Mouse (Mus musculus): ENCODE results near the gene Gm18336. TPM values are rescaled to one million over a fixed set of nuclear protein-coding genes. Genes with fewer than 3 reads are reported as not detected.
"Not testable (repeated sequence)": the region's sequence is repeated elsewhere in the genome, so short reads cannot be mapped to it uniquely, and the experiment has no call there.

Gene Gm18336
- total RNA-seq (2014; fragmentation: Nextera tagmentation), result not detected in 2 replicates
- total RNA-seq (2017), result not detected in 2 replicates
- not detected in 2 replicates for polyA plus RNA-seq (2012)

DNA sequence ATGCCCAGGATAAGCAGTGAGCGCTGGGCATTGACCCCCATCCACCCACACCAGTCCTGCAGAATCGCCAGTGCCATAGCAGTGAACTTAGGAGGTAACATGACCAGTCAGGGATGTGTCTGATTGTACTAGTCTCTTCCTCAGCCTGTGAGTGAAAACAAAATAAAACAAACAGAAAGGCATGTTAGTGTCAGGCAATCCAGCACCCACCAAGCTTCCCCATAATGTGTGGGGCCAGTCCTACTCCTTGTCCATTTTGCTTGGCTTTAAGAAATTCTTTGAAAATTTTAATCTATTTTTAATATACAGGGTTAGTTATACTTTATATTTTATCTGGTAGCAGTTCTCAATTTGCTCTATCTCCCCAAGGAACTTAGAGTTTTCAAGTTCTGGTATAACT is at the start of gene Gm18336:
Gm18336 (minus strand) TSS at position 101 of the 400 bp plus-strand sequence.
- not testable (repeated sequence) for H3K4me1 ChIP-seq (ENCODE audit: insufficient read depth, low read depth, low read length); H3K27me3 ChIP-seq (ENCODE audit: insufficient read depth, low read length); H3K9me3 ChIP-seq (replicated peaks); H3K36me3 ChIP-seq (replicated peaks); ATAC-seq (ENCODE audit: extremely low read depth, insufficient number of reproducible peaks, low FRiP score, poor library complexity, severe bottlenecking); H3K4me3 ChIP-seq (ENCODE audit: low read depth, low read length); DNase-seq (ENCODE audit: low spot score)

DNA sequence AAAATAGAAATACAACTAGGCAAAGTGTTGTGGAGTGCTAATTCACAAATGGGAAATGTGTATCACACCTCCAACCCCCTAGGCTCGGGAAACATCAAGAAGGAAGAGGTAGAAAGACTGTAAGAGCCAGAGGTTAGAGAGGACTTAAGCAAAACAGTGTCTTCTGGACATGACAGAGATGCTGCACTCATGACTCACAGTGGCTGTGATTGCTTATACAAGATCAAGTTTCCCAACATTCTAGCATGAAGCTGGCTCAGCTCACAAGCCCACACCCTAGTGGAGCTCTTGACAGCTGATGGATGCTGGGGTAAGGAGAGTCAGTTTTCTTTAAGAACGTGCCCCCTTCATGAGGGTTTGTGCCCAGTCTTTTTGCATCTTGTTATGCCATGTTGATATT is 42.9 kb upstream of the Gm18336 start:
- Histone ChIP-seq H3K4me3 (ENCODE audit: low read depth, low read length) (no peak overlapping the region), H3K27me3 (ENCODE audit: insufficient read depth, low read length) (no peaks in the 10 kb centered on the region), H3K4me1 (ENCODE audit: insufficient read depth, low read depth, low read length) (no peaks in the 10 kb centered on the region), H3K36me3 (replicated peaks) (peaks cover 46% of the 10 kb centered on the region), H3K9me3 (replicated peaks) (no peaks in the 10 kb centered on the region)
- no peak for DNase-seq (ENCODE audit: low spot score)
- ATAC-seq (ENCODE audit: extremely low read depth, insufficient number of reproducible peaks, low FRiP score, poor library complexity, severe bottlenecking), result no peak
- no peak for TF ChIP-seq CTCF (IDR thresholded peaks at IDR 0.05; ENCODE audit: low read depth, low read length)
- no peak for TF ChIP-seq TAL1 (conservative IDR thresholded peaks at IDR 0.05; ENCODE audit: low read depth, low read length)
- TF ChIP-seq GATA2 (IDR thresholded peaks at IDR 0.05; ENCODE audit: borderline replicate concordance, low read depth, low read length), result no peak
- TF ChIP-seq POLR2AphosphoS5 (IDR thresholded peaks at IDR 0.05; ENCODE audit: insufficient replicate concordance, low read depth, low read length), result no peak
- no peak for TF ChIP-seq GATA1 (IDR thresholded peaks at IDR 0.05; ENCODE audit: borderline replicate concordance, low read length)

DNA sequence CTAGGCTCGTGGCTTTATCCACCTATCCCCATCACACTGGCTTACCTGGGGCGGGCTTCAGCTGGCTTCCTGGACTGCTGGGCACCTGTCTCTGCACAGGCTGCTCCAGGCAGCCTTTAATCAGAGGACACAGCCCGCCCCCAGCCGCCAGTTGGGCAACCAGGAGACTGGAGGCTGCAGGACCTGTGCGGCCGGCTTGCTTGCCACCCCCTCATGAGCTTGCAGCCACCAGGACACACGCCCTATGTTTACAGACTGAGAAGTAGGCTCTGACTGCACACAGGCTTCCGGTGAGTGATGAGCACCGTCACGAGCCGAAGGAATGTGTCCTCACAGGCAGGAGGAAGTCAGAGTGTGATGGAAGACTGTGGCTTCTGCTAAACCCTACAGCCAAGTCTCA is 36.7 kb upstream of the Gm18336 start, which contains the start of gene Trex2:
Trex2 (minus strand) TSS at position 93 of the 400 bp plus-strand sequence.
- DNase-seq (ENCODE audit: low spot score), result no peak
- Histone ChIP-seq H3K27me3 (ENCODE audit: insufficient read depth, low read length) (no peaks in the 10 kb centered on the region; the same call in 1 of the 2 replicates), H3K4me1 (ENCODE audit: insufficient read depth, low read depth, low read length) (no peaks in the 10 kb centered on the region), H3K4me3 (ENCODE audit: low read depth, low read length) (no peak within 1 kb of the TSS), H3K9me3 (replicated peaks) (no peaks in the 10 kb centered on the region), H3K36me3 (replicated peaks) (peaks cover 35% of the 10 kb centered on the region)
- TF ChIP-seq POLR2AphosphoS5 (IDR thresholded peaks at IDR 0.05; ENCODE audit: insufficient replicate concordance, low read depth, low read length), result no peak
- no peak for TF ChIP-seq GATA2 (IDR thresholded peaks at IDR 0.05; ENCODE audit: borderline replicate concordance, low read depth, low read length)
- TF ChIP-seq TAL1 (conservative IDR thresholded peaks at IDR 0.05; ENCODE audit: low read depth, low read length), result no peak
- no peak for TF ChIP-seq CTCF (IDR thresholded peaks at IDR 0.05; ENCODE audit: low read depth, low read length)
- no peak for TF ChIP-seq GATA1 (IDR thresholded peaks at IDR 0.05; ENCODE audit: borderline replicate concordance, low read length)
- ATAC-seq (ENCODE audit: extremely low read depth, insufficient number of reproducible peaks, low FRiP score, poor library complexity, severe bottlenecking), result no peak

DNA sequence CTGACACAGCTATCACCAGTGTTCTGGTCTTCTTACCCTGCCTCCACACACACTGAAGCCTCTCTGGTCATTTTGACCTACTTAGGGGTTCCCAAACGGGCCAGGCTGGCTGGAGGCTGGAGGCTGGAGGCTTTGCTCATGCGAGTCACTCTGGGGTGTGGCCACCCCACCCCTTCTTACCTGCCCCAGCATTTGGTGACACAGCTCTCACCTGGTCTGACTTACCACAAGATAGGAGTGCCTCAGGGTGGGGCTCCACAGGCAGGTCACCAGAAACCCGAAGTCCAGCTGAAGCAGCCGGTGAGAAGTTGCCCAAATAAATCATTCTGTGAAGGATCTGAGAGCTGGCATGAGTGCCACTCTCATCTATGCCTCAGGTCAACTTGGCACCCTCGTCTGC is 34.3 kb upstream of the Gm18336 start:
- DNase-seq (ENCODE audit: low spot score), result no peak
- peaks cover 24% of the 10 kb centered on the region for H3K36me3 ChIP-seq (replicated peaks)
- H3K4me1 ChIP-seq (ENCODE audit: insufficient read depth, low read depth, low read length), result no peaks in the 10 kb centered on the region
- no peak for TF ChIP-seq GATA2 (IDR thresholded peaks at IDR 0.05; ENCODE audit: borderline replicate concordance, low read depth, low read length)
- TF ChIP-seq CTCF (IDR thresholded peaks at IDR 0.05; ENCODE audit: low read depth, low read length), result no peak
- no peak for TF ChIP-seq GATA1 (IDR thresholded peaks at IDR 0.05; ENCODE audit: borderline replicate concordance, low read length)
- no peak for TF ChIP-seq POLR2AphosphoS5 (IDR thresholded peaks at IDR 0.05; ENCODE audit: insufficient replicate concordance, low read depth, low read length)
- TF ChIP-seq TAL1 (conservative IDR thresholded peaks at IDR 0.05; ENCODE audit: low read depth, low read length), result no peak
- H3K27me3 ChIP-seq (ENCODE audit: insufficient read depth, low read length), result no peaks in the 10 kb centered on the region; the same call in 1 of the 2 replicates
- H3K9me3 ChIP-seq (replicated peaks), result no peaks in the 10 kb centered on the region
- ATAC-seq (ENCODE audit: extremely low read depth, insufficient number of reproducible peaks, low FRiP score, poor library complexity, severe bottlenecking), result no peak
- no peak overlapping the region for H3K4me3 ChIP-seq (ENCODE audit: low read depth, low read length)

DNA sequence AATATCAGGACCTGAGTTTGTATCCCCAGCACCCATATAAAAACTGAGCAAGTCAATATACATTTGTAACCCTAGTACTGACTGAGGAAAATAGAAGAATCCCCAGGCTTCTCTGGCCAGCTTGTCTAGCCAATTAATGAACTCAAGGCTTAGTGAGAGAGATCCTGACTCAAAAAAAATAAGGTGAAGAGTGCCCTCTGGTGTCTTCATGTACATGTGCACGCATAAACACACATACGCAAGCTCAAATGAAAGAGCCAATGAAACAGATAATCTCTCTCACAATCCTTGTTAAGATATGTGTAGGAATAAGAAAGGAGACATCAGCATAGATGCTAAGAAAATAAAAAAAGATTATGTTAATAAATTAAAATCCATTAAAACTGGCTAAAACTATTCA is 31.5 kb upstream of the Gm18336 start:
- Histone ChIP-seq H3K4me1 (ENCODE audit: insufficient read depth, low read depth, low read length) (no peaks in the 10 kb centered on the region), H3K36me3 (replicated peaks) (no peaks in the 10 kb centered on the region), H3K9me3 (replicated peaks) (no peaks in the 10 kb centered on the region), H3K4me3 (ENCODE audit: low read depth, low read length) (no peak overlapping the region), H3K27me3 (ENCODE audit: insufficient read depth, low read length) (no peaks in the 10 kb centered on the region; the same call in 1 of the 2 replicates)
- DNase-seq (ENCODE audit: low spot score) (no peak), ATAC-seq (ENCODE audit: extremely low read depth, insufficient number of reproducible peaks, low FRiP score, poor library complexity, severe bottlenecking) (no peak)
- TF ChIP-seq GATA2 (IDR thresholded peaks at IDR 0.05; ENCODE audit: borderline replicate concordance, low read depth, low read length) (no peak), GATA1 (IDR thresholded peaks at IDR 0.05; ENCODE audit: borderline replicate concordance, low read length) (no peak), TAL1 (conservative IDR thresholded peaks at IDR 0.05; ENCODE audit: low read depth, low read length) (no peak), CTCF (IDR thresholded peaks at IDR 0.05; ENCODE audit: low read depth, low read length) (no peak), POLR2AphosphoS5 (IDR thresholded peaks at IDR 0.05; ENCODE audit: insufficient replicate concordance, low read depth, low read length) (no peak)

DNA sequence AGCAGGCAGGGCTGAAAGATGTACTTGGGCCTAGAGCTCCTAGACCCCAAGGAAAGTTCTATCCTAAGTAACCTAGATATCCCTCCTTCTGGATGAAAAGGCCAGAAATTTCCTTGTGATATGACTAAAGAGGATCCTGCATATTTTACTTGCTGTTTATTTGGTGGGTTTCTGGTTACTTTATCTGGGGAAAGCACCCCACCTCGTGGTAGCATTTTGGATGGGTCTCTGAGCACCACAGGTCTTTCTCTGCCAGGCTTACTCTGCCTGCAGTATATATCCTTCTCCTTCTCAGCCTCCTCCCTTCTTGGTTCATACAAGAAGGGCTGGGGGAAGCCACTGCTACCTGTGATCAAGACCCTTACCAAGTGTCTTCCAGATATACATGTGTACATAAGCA is 14.2 kb upstream of the Gm18336 start:
- no peak for TF ChIP-seq POLR2AphosphoS5 (IDR thresholded peaks at IDR 0.05; ENCODE audit: insufficient replicate concordance, low read depth, low read length)
- ATAC-seq (ENCODE audit: extremely low read depth, insufficient number of reproducible peaks, low FRiP score, poor library complexity, severe bottlenecking) (no peak), DNase-seq (ENCODE audit: low spot score) (no peak)
- Histone ChIP-seq H3K27me3 (ENCODE audit: insufficient read depth, low read length) (peaks cover 5% of the 10 kb centered on the region; the same call in 1 of the 2 replicates), H3K4me3 (ENCODE audit: low read depth, low read length) (no peak overlapping the region), H3K9me3 (replicated peaks) (no peaks in the 10 kb centered on the region), H3K4me1 (ENCODE audit: insufficient read depth, low read depth, low read length) (no peaks in the 10 kb centered on the region), H3K36me3 (replicated peaks) (no peaks in the 10 kb centered on the region)
